ENCODE assay signal across 8 mouse cellular contexts in the genomic region with DNA sequence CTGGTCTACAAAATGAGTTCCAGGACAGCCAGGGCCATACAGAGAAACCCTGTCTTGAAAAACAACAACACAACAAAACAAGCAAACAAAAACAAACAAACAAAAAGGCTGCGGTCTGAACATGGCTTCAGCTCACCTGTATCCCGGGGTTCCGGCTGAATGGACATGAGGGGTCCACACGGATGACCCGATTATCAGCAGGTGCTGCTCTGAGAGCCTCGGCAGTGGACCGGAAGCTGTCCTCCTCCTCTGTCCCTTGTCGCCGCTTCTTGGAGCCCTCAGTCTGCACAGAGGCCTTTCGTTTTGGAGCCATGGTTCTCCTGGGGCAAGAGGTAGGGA. TPM values are rescaled to one million over a fixed set of nuclear protein-coding genes. Genes with fewer than 3 reads are reported as not detected.
DNase-seq lines count a peak whose midpoint lies in the region; ATAC-seq and TF ChIP-seq lines count a peak whose summit lies in the region.

A gene (plus strand): TSS at position 301 of the 339 bp plus-strand sequence.

- H3K9me3 ChIP-seq in liver, embryonic 12.5 days (replicated peaks), result no peaks in the 10 kb centered on the region
- no peaks in the 10 kb centered on the region for H3K9me3 ChIP-seq in stomach, embryonic 14.5 days (ENCODE audit: control insufficient read depth, low read depth, low read length)

- no peak for TF ChIP-seq POLR2A in brain, embryonic 14.5 days (IDR thresholded peaks at IDR 0.05; ENCODE audit: borderline replicate concordance, extremely low read depth, insufficient read depth, insufficient read length, poor library complexity, severe bottlenecking)

- TF ChIP-seq CTCF in brain, embryonic 14.5 days (IDR thresholded peaks at IDR 0.05; ENCODE audit: borderline replicate concordance, extremely low read depth, insufficient read depth, insufficient read length), result no peak

- peak within 1 kb of the TSS; percentile 4; the same call in 1 of the 2 replicates for H3K27ac ChIP-seq in liver, embryonic 12.5 days
- peak within 1 kb of the TSS; percentile 59 for H3K27ac ChIP-seq in stomach, embryonic 14.5 days (ENCODE audit: low read length)

- WGBS in liver, embryonic 12.5 days (ENCODE audit: insufficient replicate concordance), result 72% methylated on average over 10 of the region's 10 CpGs
- WGBS in stomach, embryonic 14.5 days, result 82% methylated on average over 10 of the region's 10 CpGs

- no peak within 1 kb of the TSS for H3K9ac ChIP-seq in liver, embryonic 12.5 days
- peak within 1 kb of the TSS; percentile 15 for H3K9ac ChIP-seq in stomach, embryonic 14.5 days (replicated peaks; ENCODE audit: low read depth, low read length)

- DNase-seq in right cerebral cortex, postnatal 14 days, result peak; percentile 7
- no peak for DNase-seq in right cerebral cortex, adult 18-20 months
- no peak for DNase-seq in brain, embryonic 14.5 days (ENCODE audit: low read depth)
- DNase-seq in gastrocnemius, postnatal 25 days, result no peak
- DNase-seq in B cell, adult 2 months, result no peak

- no peak for ATAC-seq in inflammation-experienced regulatory T-cells, adult 6 months
- ATAC-seq in liver, embryonic 12.5 days, result no peak
- ATAC-seq in stomach, embryonic 14.5 days (ENCODE audit: insufficient number of reproducible peaks, insufficient read depth, low FRiP score, low read depth), result no peak

- H3K4me1 ChIP-seq in liver, embryonic 12.5 days, result peaks cover 45% of the 10 kb centered on the region
- H3K4me1 ChIP-seq in stomach, embryonic 14.5 days (ENCODE audit: control insufficient read depth, insufficient read depth, low read length), result peaks cover 27% of the 10 kb centered on the region

- peaks cover 19% of the 10 kb centered on the region for H3K36me3 ChIP-seq in liver, embryonic 12.5 days
- H3K36me3 ChIP-seq in stomach, embryonic 14.5 days (ENCODE audit: control insufficient read depth, insufficient read depth, low read length), result peaks cover 5% of the 10 kb centered on the region

- peak within 1 kb of the TSS; percentile 85 for H3K4me2 ChIP-seq in liver, embryonic 12.5 days
- peak within 1 kb of the TSS; percentile 31 for H3K4me2 ChIP-seq in stomach, embryonic 14.5 days (replicated peaks; ENCODE audit: low read depth, low read length)

- H3K4me3 ChIP-seq in liver, embryonic 12.5 days, result peak within 1 kb of the TSS; percentile 8; the same call in 1 of the 2 replicates
- peak within 1 kb of the TSS; percentile 11 for H3K4me3 ChIP-seq in stomach, embryonic 14.5 days (ENCODE audit: low read depth, low read length)

- 0 out of 2 replicates have a peak, but pooled peaks cover 3% of the 10 kb centered on the region for H3K27me3 ChIP-seq in liver, embryonic 12.5 days (replicated peaks)
- H3K27me3 ChIP-seq in stomach, embryonic 14.5 days (ENCODE audit: control insufficient read depth, insufficient read depth, low read length), result no peaks in the 10 kb centered on the region

RNA-seq across cellular contexts. Expression of the gene that starts here (rescaled TPM):
- 44.6 and 59.6 TPM in 2 replicates for polyA plus RNA-seq in brain, embryonic 14.5 days (2012; rRNA removed)
- total RNA-seq in gastrocnemius, postnatal 25 days (2021), result 10 to 100 TPM; 17.1 to 18.7 TPM
- polyA plus RNA-seq in inflammation-experienced regulatory T-cells, adult 6 months (2017; shearing (Covaris generic)), result 10 to 100 TPM; 21.5 to 34.6 (median 29.4) TPM
- 54.6 and 58.0 TPM in 2 replicates for polyA plus RNA-seq in liver, embryonic 12.5 days (2016; fragmentation: Nextera tagmentation; extraction: Ambion mirVana)
- 37.4 and 37.8 TPM in 2 replicates for polyA plus RNA-seq in stomach, embryonic 14.5 days (2014; fragmentation: Nextera tagmentation; extraction: Ambion mirVana)
